Mouse (Mus musculus) kidney, embryonic 14.5 days (tissue): ENCODE data around the gene Abhd12. TPM values are rescaled to one million over a fixed set of nuclear protein-coding genes. Genes with fewer than 3 reads are reported as not detected.

Experiments
- ATAC-seq: fragments of 200-750 bp; cut with Nextera tagmentation; 2 replicates; pipeline ENCODE4 v1.8.0; 2017; ENCODE audit warnings: moderate number of reproducible peaks, mild to moderate bottlenecking, moderate TSS enrichment, moderate library complexity; ENCODE audit not compliant: low FRiP score, low TSS enrichment
- H3K27ac ChIP-seq: fragments of 300-500 bp; sonication (generic); 2 replicates; pipeline ENCODE4 v1.5.1; 2014; ENCODE audit warnings: low read depth, mild to moderate bottlenecking, low read length, moderate library complexity, mixed read lengths
- H3K27me3 ChIP-seq: fragments of 300-500 bp; sonication (generic); 2 replicates; pipeline ENCODE4 v1.6.1; 2014; ENCODE audit warnings: mild to moderate bottlenecking, low read length; ENCODE audit not compliant: control insufficient read depth, insufficient read depth
- H3K36me3 ChIP-seq: fragments of 300-500 bp; sonication (generic); 2 replicates; pipeline ENCODE4 v1.6.1; 2014; ENCODE audit warnings: low read length, mixed read lengths; ENCODE audit not compliant: control insufficient read depth, insufficient read depth
- H3K4me1 ChIP-seq: fragments of 300-500 bp; sonication (generic); 2 replicates; pipeline ENCODE4 v1.6.1; 2014; ENCODE audit warnings: low read length, mixed read lengths; ENCODE audit not compliant: control insufficient read depth, insufficient read depth
- H3K4me2 ChIP-seq: fragments of 300-500 bp; sonication (generic); replicated peaks from 2 replicates; pipeline ENCODE4 v1.6.1; 2014; ENCODE audit warnings: low read depth, mild to moderate bottlenecking, low read length
- H3K4me3 ChIP-seq: fragments of 300-500 bp; sonication (generic); 2 replicates; pipeline ENCODE4 v1.5.1; 2014; ENCODE audit warnings: mild to moderate bottlenecking, low read length
- H3K9ac ChIP-seq: fragments of 300-500 bp; sonication (generic); 2 replicates; pipeline ENCODE4 v1.6.1; 2014; ENCODE audit warnings: low read depth, mild to moderate bottlenecking, low read length, moderate library complexity
- H3K9me3 ChIP-seq: fragments of 300-500 bp; sonication (generic); 2 replicates; pipeline ENCODE4 v1.6.1; 2016; ENCODE audit warnings: low read length; ENCODE audit not compliant: control insufficient read depth
- WGBS: fragments of 180-500 bp; shearing (Covaris S2); extraction: QIAGEN DNeasy Blood & Tissue Kit; methylation state at CpG from one replicate; pipeline ENCODE4 v1.1.7; 2014; 5-methylcytosine and 5-hydroxymethylcytosine counted together
- polyA plus RNA-seq: library from polyadenylated mRNA; unstranded; fragments of >200 nt; fragmentation: Nextera tagmentation; extraction: Ambion mirVana; gene quantifications from 2 replicates; pipeline ENCODE4 v1.2.1, GENCODE M21; 2014

The Abhd12 gene
- polyA plus RNA-seq, 1 experiment from 2014 or later, result 72.0 TPM

GRCm38 (mm10) chr2:150900341-150900740 lies 4.2 kb downstream of the Abhd12 start:
- ATAC-seq, result no peak

GRCm38 (mm10) chr2:150895691-150896252 lies 8.8 kb downstream of the Abhd12 start:
- Histone ChIP-seq H3K27me3 (no peaks in the 10 kb centered on the region), H3K9me3 (no peaks in the 10 kb centered on the region), H3K36me3 (no peaks in the 10 kb centered on the region; the same call in 1 of the 2 replicates), H3K4me1 (no peaks in the 10 kb centered on the region), H3K4me2 (no peak overlapping the region), H3K4me3 (no peak overlapping the region), H3K9ac (no peak overlapping the region), H3K27ac (no peak overlapping the region)
- no peak for ATAC-seq
- WGBS, result 78% methylated on average over 7 of the region's 7 CpGs

More at GRCm38 (mm10) chr2:150900341-150900740, 4.2 kb downstream of the Abhd12 start:
- Histone ChIP-seq H3K36me3 (no peaks in the 10 kb centered on the region; the same call in 1 of the 2 replicates), H3K9me3 (no peaks in the 10 kb centered on the region), H3K4me1 (peaks cover 9% of the 10 kb centered on the region; the same call in 1 of the 2 replicates), H3K4me2 (no peak overlapping the region), H3K4me3 (no peak overlapping the region), H3K27ac (no peak overlapping the region), H3K27me3 (no peaks in the 10 kb centered on the region), H3K9ac (no peak overlapping the region)
- WGBS, result 87% methylated on average over 6 of the region's 6 CpGs

DNA sequence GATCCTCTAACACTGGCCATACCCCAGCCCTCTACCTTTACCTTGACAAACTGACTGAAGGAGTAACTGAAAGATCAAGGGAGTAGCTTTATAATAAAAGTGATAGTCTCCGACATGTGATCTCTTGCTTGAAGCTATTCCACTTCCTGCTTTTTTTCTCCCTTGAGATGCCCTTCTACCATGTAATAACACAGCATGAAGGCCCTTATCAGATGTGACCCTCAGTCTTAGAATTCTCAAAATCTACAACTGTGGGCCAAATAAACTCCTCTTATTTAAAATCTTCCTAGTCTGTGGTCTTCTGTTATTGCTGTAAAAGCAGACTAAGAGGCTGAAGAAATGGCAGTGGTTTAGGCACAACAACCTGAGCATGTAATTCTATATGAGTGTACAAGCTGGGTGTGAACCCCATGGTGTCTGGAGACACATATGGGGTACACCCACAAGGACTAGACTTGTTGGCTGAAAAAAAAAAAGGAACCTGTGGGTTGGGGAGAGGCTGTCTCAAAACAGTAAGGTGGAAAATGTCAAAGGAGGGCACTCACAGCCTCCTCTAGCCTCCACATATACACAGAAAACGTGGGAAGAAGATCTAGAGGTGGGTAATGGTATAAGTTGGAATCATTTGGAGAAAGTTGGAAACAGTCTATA lies 9.8 kb downstream of the Abhd12 start:
- Histone ChIP-seq H3K27ac (no peak overlapping the region), H3K4me2 (no peak overlapping the region), H3K36me3 (no peaks in the 10 kb centered on the region; the same call in 1 of the 2 replicates), H3K9ac (no peak overlapping the region), H3K4me3 (no peak overlapping the region), H3K9me3 (no peaks in the 10 kb centered on the region), H3K27me3 (no peaks in the 10 kb centered on the region), H3K4me1 (no peaks in the 10 kb centered on the region)
- no peak for ATAC-seq
- 91% methylated on average over 2 of the region's 2 CpGs for WGBS

- Histone ChIP-seq H3K9me3 (no peaks in the 10 kb centered on the region), H3K4me3 (no peak overlapping the region), H3K27me3 (no peaks in the 10 kb centered on the region), H3K4me1 (no peaks in the 10 kb centered on the region), H3K4me2 (no peak overlapping the region), H3K36me3 (no peaks in the 10 kb centered on the region), H3K9ac (no peak overlapping the region), H3K27ac (no peak overlapping the region)
- WGBS, result 87% methylated on average over 2 of the region's 2 CpGs
- ATAC-seq, result no peak
These were observed 17.2 kb downstream of the Abhd12 start for GRCm38 (mm10) chr2:150887370-150887769.

DNA sequence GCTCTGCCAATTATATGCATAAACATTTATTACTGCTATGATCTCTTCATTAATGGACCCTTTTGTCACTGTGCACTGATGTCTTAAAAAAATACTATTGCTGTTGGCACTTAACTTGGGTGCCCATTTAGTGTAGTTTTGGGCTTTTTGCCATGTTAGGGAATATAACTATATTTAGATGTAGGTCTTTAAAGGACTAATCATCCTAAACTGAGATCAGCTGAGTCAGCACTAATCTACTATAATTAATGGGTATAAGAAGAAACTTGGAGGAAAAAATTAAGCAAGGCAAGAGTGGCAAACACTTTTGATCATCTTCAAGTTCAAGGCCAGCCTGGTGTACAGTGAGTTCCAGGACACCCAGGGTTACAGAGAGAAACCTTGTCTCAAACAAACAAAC lies 18.2 kb downstream of the Abhd12 start:
- Histone ChIP-seq H3K9me3 (no peaks in the 10 kb centered on the region), H3K27me3 (no peaks in the 10 kb centered on the region), H3K4me3 (no peak overlapping the region), H3K4me2 (no peak overlapping the region), H3K4me1 (no peaks in the 10 kb centered on the region), H3K9ac (no peak overlapping the region), H3K27ac (no peak overlapping the region), H3K36me3 (no peaks in the 10 kb centered on the region)
- ATAC-seq, result no peak

GRCm38 (mm10) chr2:150885814-150886213 lies 18.7 kb downstream of the Abhd12 start:
- no peak for ATAC-seq
- H3K36me3 ChIP-seq, result no peaks in the 10 kb centered on the region
- H3K27me3 ChIP-seq, result no peaks in the 10 kb centered on the region
- H3K9me3 ChIP-seq, result no peaks in the 10 kb centered on the region
- H3K9ac ChIP-seq, result no peak overlapping the region
- 85% methylated on average over 1 of the region's 1 CpGs for WGBS
- H3K27ac ChIP-seq, result no peak overlapping the region
- no peak overlapping the region for H3K4me3 ChIP-seq
- H3K4me1 ChIP-seq, result no peaks in the 10 kb centered on the region
- H3K4me2 ChIP-seq, result no peak overlapping the region

- Histone ChIP-seq H3K36me3 (no peaks in the 10 kb centered on the region), H3K27me3 (no peaks in the 10 kb centered on the region), H3K4me2 (no peak overlapping the region), H3K9me3 (no peaks in the 10 kb centered on the region), H3K9ac (no peak overlapping the region), H3K4me1 (no peaks in the 10 kb centered on the region), H3K27ac (no peak overlapping the region), H3K4me3 (no peak overlapping the region)
- 88% methylated on average over 1 of the region's 1 CpGs for WGBS
- peak; percentile 39; the same call in 1 of the 2 replicates for ATAC-seq
These were observed 19.8 kb downstream of the Abhd12 start for GRCm38 (mm10) chr2:150884779-150885110.

GRCm38 (mm10) chr2:150884075-150884778 lies 20.3 kb downstream of the Abhd12 start:
- Histone ChIP-seq H3K27ac (no peak overlapping the region), H3K4me2 (no peak overlapping the region), H3K9ac (no peak overlapping the region), H3K4me3 (no peak overlapping the region), H3K9me3 (no peaks in the 10 kb centered on the region), H3K27me3 (no peaks in the 10 kb centered on the region), H3K36me3 (no peaks in the 10 kb centered on the region), H3K4me1 (no peaks in the 10 kb centered on the region)
- 89% methylated on average over 8 of the region's 8 CpGs for WGBS
- peak; percentile 16; the same call in 1 of the 2 replicates for ATAC-seq

- 80% methylated on average over 4 of the region's 4 CpGs for WGBS
- no peaks in the 10 kb centered on the region for H3K36me3 ChIP-seq
- no peak for ATAC-seq
- H3K9me3 ChIP-seq, result no peaks in the 10 kb centered on the region
- no peak overlapping the region for H3K27ac ChIP-seq
- H3K4me2 ChIP-seq, result no peak overlapping the region
- H3K9ac ChIP-seq, result no peak overlapping the region
- H3K27me3 ChIP-seq, result no peaks in the 10 kb centered on the region
- no peak overlapping the region for H3K4me3 ChIP-seq
- H3K4me1 ChIP-seq, result no peaks in the 10 kb centered on the region
These were observed 27.0 kb downstream of the Abhd12 start for GRCm38 (mm10) chr2:150877561-150877960.
